Mouse (Mus musculus): ENCODE results near the gene Nav3.

- TF ChIP-seq CTCF (IDR thresholded peaks at IDR 0.05; ENCODE audit: borderline replicate concordance, extremely low read depth, insufficient read depth, insufficient read length) (no peak), POLR2A (IDR thresholded peaks at IDR 0.05; ENCODE audit: borderline replicate concordance, extremely low read depth, insufficient read depth, insufficient read length, poor library complexity, severe bottlenecking) (no peak)
Measured at GRCm38 (mm10) chr10:110398643-110399042, 57.4 kb downstream of the Nav3 start.
